ENCODE assay signal across 8 mouse cellular contexts in the genomic region with DNA sequence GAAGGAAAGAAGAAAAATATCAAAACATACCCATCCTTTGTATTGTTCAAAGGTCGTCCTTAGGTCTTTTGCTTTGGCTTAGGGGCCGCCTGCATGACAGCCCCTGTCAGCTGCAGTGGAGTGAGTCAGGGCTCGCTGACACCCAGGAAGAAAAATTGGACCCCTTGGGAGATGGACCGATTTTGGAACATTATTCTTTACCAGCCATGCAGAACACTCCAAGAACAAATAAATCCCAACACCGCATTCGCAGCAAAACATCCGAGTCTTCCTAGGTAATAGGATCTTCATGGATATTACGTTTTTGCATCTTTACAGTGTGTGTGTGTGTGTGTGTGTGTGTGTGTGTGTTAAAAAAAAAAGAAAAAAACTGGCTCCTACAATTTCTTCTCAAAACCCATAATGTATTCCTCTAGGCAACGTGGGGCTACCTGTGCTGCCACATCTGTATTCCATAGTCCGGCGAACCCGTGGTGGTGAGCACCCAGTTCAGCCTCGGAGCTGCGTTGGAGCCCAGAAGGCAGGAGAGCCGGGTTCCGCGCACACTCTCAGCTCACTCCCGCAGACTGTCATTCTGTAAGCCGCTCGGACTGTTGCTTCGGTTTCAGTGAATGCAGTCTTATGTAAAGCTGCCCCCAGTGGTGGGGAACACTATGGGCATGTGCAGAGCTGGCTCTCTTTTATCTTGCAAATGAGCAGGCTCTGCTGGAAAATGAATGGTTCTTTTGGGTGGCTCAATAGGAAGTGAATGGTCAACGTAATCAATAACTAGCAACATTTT. TPM values are rescaled to one million over a fixed set of nuclear protein-coding genes. Genes with fewer than 3 reads are reported as not detected.
DNase-seq lines count a peak whose midpoint lies in the region; ATAC-seq and TF ChIP-seq lines count a peak whose summit lies in the region.

Gene Lrrtm3 (minus strand): TSS at position 598 of the 781 bp plus-strand sequence.

- 13% methylated on average over 22 of the region's 22 CpGs for WGBS in heart, adult 2 months
- WGBS in limb, embryonic 10.5 days: 2% methylated on average over 22 of the region's 22 CpGs
- WGBS in midbrain, embryonic 15.5 days: 1% methylated on average over 22 of the region's 22 CpGs

- DNase-seq in adrenal gland, postnatal 14 days: peak; percentile 64
- DNase-seq in embryo, embryonic 10.5 days (ENCODE audit: low spot score): peak; percentile 92
- peak; percentile 18 to 43 for DNase-seq in heart, adult 2 months
- DNase-seq in kidney, adult 8-10 months: peak; percentile 13 to 30
- peak; percentile 71 for DNase-seq in limb, embryonic 10.5 days (ENCODE audit: low spot score)
- DNase-seq in testis, postnatal 10 days (ENCODE audit: low spot score): peak; percentile 51

- no peak within 1 kb of the TSS for H3K4me3 ChIP-seq in heart, adult 2 months
- H3K4me3 ChIP-seq in limb, embryonic 10.5 days: peak within 1 kb of the TSS; percentile 43
- peak within 1 kb of the TSS; percentile 54 for H3K4me3 ChIP-seq in midbrain, embryonic 15.5 days

- TF ChIP-seq POLR2A in heart, adult 2 months (IDR thresholded peaks at IDR 0.05; ENCODE audit: insufficient read depth, low read depth, low read length): no peak

- no peak within 1 kb of the TSS for H3K27ac ChIP-seq in heart, adult 2 months
- no peak within 1 kb of the TSS for H3K27ac ChIP-seq in limb, embryonic 10.5 days
- H3K27ac ChIP-seq in midbrain, embryonic 15.5 days: peak within 1 kb of the TSS; percentile 75

- peak within 1 kb of the TSS; percentile 24; the same call in 1 of the 2 replicates for H3K9ac ChIP-seq in heart, adult 2 months (ENCODE audit: low read depth, low read length)
- H3K9ac ChIP-seq in midbrain, embryonic 15.5 days: peak within 1 kb of the TSS; percentile 55

- TF ChIP-seq CTCF in heart, adult 2 months (IDR thresholded peaks at IDR 0.05): peak; percentile 66

- peak within 1 kb of the TSS; percentile 77 for H3K4me2 ChIP-seq in midbrain, embryonic 15.5 days

- H3K9me3 ChIP-seq in limb, embryonic 10.5 days (replicated peaks): no peaks in the 10 kb centered on the region
- H3K9me3 ChIP-seq in midbrain, embryonic 15.5 days: no peaks in the 10 kb centered on the region

- no peak for TF ChIP-seq EP300 in heart, adult 2 months (IDR thresholded peaks at IDR 0.05; ENCODE audit: insufficient read depth, low read depth, low read length)

- intact Hi-C loops in heart, adult 2 months (cut with DNase I): loop anchor here (5.0 kb wide), 1 partner anchor 508 kb away; no protein-coding TSS in a partner anchor

- no peaks in the 10 kb centered on the region for H3K4me1 ChIP-seq in heart, adult 2 months (ENCODE audit: control insufficient read depth, insufficient read depth, low read length)
- peaks cover 31% of the 10 kb centered on the region for H3K4me1 ChIP-seq in limb, embryonic 10.5 days
- H3K4me1 ChIP-seq in midbrain, embryonic 15.5 days: peaks cover 12% of the 10 kb centered on the region

- H3K79me2 ChIP-seq in heart, adult 2 months (replicated peaks; ENCODE audit: control insufficient read depth, insufficient read depth, low read length): no peaks in the 10 kb centered on the region

- peak; percentile 95 for ATAC-seq in midbrain, embryonic 15.5 days (replicated peaks)
- ATAC-seq in activated CD4-positive, CD25-positive, alpha-beta regulatory T cell, adult 4 months: no peak

- no peaks in the 10 kb centered on the region; the same call in 1 of the 2 replicates for H3K27me3 ChIP-seq in heart, adult 2 months (ENCODE audit: control insufficient read depth, insufficient read depth, low read length)
- H3K27me3 ChIP-seq in limb, embryonic 10.5 days (ENCODE audit: low read depth, poor library complexity, severe bottlenecking): peaks cover 46% of the 10 kb centered on the region
- no peaks in the 10 kb centered on the region for H3K27me3 ChIP-seq in midbrain, embryonic 15.5 days (replicated peaks)

- no peaks in the 10 kb centered on the region for H3K36me3 ChIP-seq in heart, adult 2 months (ENCODE audit: control insufficient read depth, insufficient read depth, low read length)
- no peaks in the 10 kb centered on the region for H3K36me3 ChIP-seq in limb, embryonic 10.5 days
- no peaks in the 10 kb centered on the region for H3K36me3 ChIP-seq in midbrain, embryonic 15.5 days (replicated peaks)

RNA-seq across cellular contexts. Expression of gene Lrrtm3, which starts in this region (rescaled TPM):
- total RNA-seq in adrenal gland, postnatal 14 days (2021): 0.30 and 1.2 TPM in 2 replicates
- total RNA-seq in heart, adult 2 months (2021): under 1 TPM; 0.08 to 0.14 TPM
- polyA plus RNA-seq in heart, adult 2 months (2012; rRNA removed): 0.15 and 0.43 TPM in 2 replicates
- 0.06 and 0.53 TPM in 2 replicates for polyA plus RNA-seq in limb, embryonic 10.5 days (2016; fragmentation: Nextera tagmentation; extraction: Ambion mirVana)
- polyA plus RNA-seq in midbrain, embryonic 15.5 days (2015; fragmentation: Nextera tagmentation; extraction: Ambion mirVana): 38.1 and 39.0 TPM in 2 replicates
- not detected for polyA plus RNA-seq in activated CD4-positive, CD25-positive, alpha-beta regulatory T cell, adult 4 months (2017; shearing (Covaris generic))

Comparison
In these comparisons a context has a peak if more than half of its experiments do, and no peak if none do; other contexts are left out.
1. RNA of gene Lrrtm3 (polyA plus RNA-seq): 38.1 to 39.0 TPM in midbrain, embryonic 15.5 days; 0.06 to 0.53 TPM in limb, embryonic 10.5 days, 0.15 to 0.43 TPM in heart, adult 2 months and not detected in activated CD4-positive, CD25-positive, alpha-beta regulatory T cell, adult 4 months; every median in the first group is over 10 times any median in the second.
2. Peak in DNase-seq and H3K9ac ChIP-seq in heart, adult 2 months; RNA of the gene not detected or under 1 TPM.
3. Peak in DNase-seq and H3K4me3 ChIP-seq in limb, embryonic 10.5 days; RNA of the gene not detected or under 1 TPM.
4. DNase-seq: peak in every context shown above with its lines; median percentile 92 in embryo, embryonic 10.5 days; 71 in limb, embryonic 10.5 days; 64 in adrenal gland, postnatal 14 days; 51 in testis, postnatal 10 days; 30 in heart, adult 2 months; 22 in kidney, adult 8-10 months.